Mouse (Mus musculus) E14TG2a.4 (cell line): Measurements from ENCODE around the gene BC048562.
A peak's percentile ranks its signal among the peaks of the same experiment; 100 is the strongest.

Experiments
- H3K27me3 ChIP-seq: 2 replicates; pipeline ENCODE4 v1.6.1; 2014; ENCODE audit warnings: low read length, control low read depth; ENCODE audit not compliant: insufficient read depth
- H3K36me3 ChIP-seq: 2 replicates; pipeline ENCODE4 v1.6.1; 2014; ENCODE audit warnings: low read length, control low read depth; ENCODE audit not compliant: insufficient read depth
- H3K4me1 ChIP-seq: replicated peaks from 2 replicates; pipeline ENCODE4 v1.6.1; 2014; ENCODE audit warnings: low read depth, low read length, control low read depth
- H3K4me3 ChIP-seq: replicated peaks from 2 replicates; pipeline ENCODE4 v1.5.1; 2014; ENCODE audit warnings: mild to moderate bottlenecking, low read length
- H3K9me3 ChIP-seq: 2 replicates; pipeline ENCODE4 v1.6.1; 2014; ENCODE audit warnings: low read length, control low read depth
- CTCF ChIP-seq: conservative IDR thresholded peaks from 2 replicates; pipeline ENCODE4 v1.5.1; 2014; ENCODE audit warnings: low read length
- NANOG ChIP-seq: IDR thresholded peaks from 2 replicates; pipeline ENCODE4 v1.6.1; 2014; ENCODE audit warnings: borderline replicate concordance, low read length, mixed read lengths
- POU5F1 ChIP-seq: IDR thresholded peaks from 2 replicates; pipeline ENCODE4 v1.6.1; 2014; ENCODE audit warnings: low read length, borderline replicate concordance

BC048562 gene

DNA sequence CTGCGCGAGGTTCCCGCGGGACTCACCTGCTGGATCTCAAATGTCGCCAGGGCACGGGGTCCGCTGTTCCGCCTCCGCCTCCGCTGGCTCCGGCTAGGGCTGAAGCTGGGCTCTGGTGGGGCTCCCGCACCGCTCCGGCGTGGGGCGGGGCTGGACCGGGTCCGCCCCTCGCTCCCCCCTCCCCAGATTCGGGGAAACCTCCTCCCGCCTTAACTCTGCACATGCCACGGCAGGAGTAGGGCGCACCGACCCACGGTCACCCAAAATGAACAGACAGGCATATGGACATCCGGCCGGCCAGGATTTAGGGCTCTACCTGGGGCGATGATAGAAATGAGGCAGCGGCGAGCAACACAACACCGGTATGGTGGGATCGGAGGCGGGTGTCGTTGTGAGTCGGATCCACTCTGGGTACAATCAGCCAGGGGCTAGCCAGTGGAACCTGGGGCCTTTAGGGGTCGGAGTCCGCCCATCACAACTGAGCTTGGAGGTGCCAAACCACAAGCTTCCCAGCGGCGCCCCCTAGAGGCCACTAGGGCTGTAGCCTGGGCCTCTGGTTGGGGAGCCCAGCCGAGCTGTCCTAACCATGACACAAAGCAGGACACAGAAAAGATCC lies 16.1 kb downstream of the BC048562 start:
- H3K36me3 ChIP-seq = no peaks in the 10 kb centered on the region
- H3K27me3 ChIP-seq = peaks cover 20% of the 10 kb centered on the region
- TF ChIP-seq POU5F1 (no peak), NANOG (no peak), CTCF (peak; percentile 95)
- H3K4me3 ChIP-seq = peak overlapping the region; percentile 83
- H3K9me3 ChIP-seq = no peaks in the 10 kb centered on the region
- peaks cover 76% of the 10 kb centered on the region for H3K4me1 ChIP-seq

DNA sequence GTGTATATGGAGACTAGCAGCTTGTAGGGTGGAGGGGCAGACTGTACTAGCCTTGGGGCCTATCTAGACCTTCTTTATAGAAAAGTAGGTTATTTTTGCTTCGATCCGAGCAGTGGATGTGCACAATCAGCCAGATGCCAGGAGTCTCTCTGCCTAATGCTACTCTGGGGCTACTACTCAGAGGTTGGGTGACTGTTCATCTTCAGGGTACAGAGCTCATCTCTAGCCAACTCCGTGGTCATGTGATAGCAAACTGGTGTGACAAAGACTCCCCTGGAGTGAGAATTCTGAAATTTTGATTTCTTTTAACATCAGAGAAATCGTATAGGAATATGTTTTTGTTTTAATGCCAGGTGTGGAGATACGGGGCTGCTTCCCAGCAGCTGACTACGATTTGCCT lies 16.6 kb downstream of the BC048562 start:
- peaks cover 18% of the 10 kb centered on the region for H3K27me3 ChIP-seq
- TF ChIP-seq CTCF (no peak), NANOG (no peak), POU5F1 (no peak)
- H3K4me1 ChIP-seq = peaks cover 79% of the 10 kb centered on the region
- no peaks in the 10 kb centered on the region for H3K36me3 ChIP-seq
- no peaks in the 10 kb centered on the region for H3K9me3 ChIP-seq
- H3K4me3 ChIP-seq = no peak overlapping the region

DNA sequence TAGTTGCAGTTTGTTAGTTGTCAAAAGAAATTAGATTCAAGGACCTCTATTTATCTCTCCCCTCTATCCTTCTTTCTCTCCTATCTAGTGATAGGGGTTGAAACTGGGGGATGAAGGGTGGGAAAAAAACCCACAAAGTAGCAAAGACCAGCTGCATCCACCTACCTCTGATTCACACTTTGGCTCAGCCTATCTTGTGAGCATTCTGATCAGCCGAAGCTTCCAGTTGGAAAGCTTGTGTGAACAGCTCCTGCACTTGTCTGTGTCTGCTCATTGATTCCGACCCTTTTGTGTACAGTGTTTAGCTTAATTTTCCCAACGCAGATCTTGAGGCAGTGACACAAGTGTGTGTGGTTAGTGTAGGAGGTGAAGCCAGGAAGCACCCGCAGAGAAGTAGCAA lies 17.2 kb downstream of the BC048562 start:
- TF ChIP-seq POU5F1 = no peak
- TF ChIP-seq NANOG = no peak
- TF ChIP-seq CTCF = no peak
- Histone ChIP-seq H3K36me3 (no peaks in the 10 kb centered on the region), H3K4me1 (peaks cover 74% of the 10 kb centered on the region), H3K4me3 (no peak overlapping the region), H3K9me3 (no peaks in the 10 kb centered on the region), H3K27me3 (peaks cover 18% of the 10 kb centered on the region)

DNA sequence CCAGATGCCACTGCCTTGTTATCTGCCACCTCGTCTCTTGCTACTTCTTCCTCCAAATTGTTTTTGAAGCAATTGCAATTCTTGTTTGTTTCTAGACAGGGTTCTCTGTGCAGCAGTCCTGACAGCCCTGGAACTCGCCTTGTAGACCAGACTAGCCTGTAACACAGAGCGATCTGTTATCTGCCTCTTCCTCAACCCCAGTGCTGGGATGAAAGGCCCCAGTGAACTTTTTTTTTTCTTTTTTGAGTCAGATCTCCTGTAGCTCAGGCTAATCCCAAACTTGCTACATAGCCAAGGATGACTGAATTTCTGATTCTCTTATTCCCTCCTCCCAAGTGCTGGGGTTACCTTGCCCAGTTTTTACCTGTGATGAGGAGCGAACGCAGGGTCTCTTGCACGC lies 18.1 kb downstream of the BC048562 start:
- H3K36me3 ChIP-seq = no peaks in the 10 kb centered on the region
- TF ChIP-seq CTCF (no peak), NANOG (no peak), POU5F1 (no peak)
- peaks cover 18% of the 10 kb centered on the region for H3K27me3 ChIP-seq
- H3K4me3 ChIP-seq = no peak overlapping the region
- peaks cover 67% of the 10 kb centered on the region for H3K4me1 ChIP-seq
- H3K9me3 ChIP-seq = no peaks in the 10 kb centered on the region

- Histone ChIP-seq H3K9me3 (no peaks in the 10 kb centered on the region), H3K4me3 (no peak overlapping the region), H3K36me3 (no peaks in the 10 kb centered on the region), H3K4me1 (peaks cover 61% of the 10 kb centered on the region), H3K27me3 (peaks cover 15% of the 10 kb centered on the region)
- TF ChIP-seq NANOG = no peak
- TF ChIP-seq CTCF = no peak
- no peak for TF ChIP-seq POU5F1
Observed at GRCm38 (mm10) chr9:108455747-108456571, 19.7 kb downstream of the BC048562 start.

DNA sequence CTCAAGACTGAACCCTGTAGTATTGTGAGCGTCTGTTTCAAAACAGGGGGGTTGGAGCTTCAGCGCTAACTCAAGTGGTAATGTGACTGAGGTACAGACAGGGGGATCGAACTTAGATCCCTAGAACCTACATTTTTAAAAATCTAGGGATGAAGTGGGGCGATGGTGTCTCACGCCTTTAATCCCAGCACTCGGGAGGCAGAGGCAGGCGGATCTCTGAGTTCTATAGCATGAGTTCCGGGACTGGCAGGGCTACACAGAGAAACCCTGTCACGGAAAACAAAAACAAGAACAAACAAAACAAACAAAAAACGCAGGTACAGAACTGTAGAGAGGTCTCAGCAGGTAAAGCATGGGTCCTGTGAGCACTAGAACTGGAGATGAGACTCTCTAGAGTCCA lies 20.7 kb downstream of the BC048562 start:
- TF ChIP-seq POU5F1 (no peak), NANOG (no peak), CTCF (no peak)
- Histone ChIP-seq H3K36me3 (peaks cover 5% of the 10 kb centered on the region; the same call in 1 of the 2 replicates), H3K4me1 (peaks cover 60% of the 10 kb centered on the region)

DNA sequence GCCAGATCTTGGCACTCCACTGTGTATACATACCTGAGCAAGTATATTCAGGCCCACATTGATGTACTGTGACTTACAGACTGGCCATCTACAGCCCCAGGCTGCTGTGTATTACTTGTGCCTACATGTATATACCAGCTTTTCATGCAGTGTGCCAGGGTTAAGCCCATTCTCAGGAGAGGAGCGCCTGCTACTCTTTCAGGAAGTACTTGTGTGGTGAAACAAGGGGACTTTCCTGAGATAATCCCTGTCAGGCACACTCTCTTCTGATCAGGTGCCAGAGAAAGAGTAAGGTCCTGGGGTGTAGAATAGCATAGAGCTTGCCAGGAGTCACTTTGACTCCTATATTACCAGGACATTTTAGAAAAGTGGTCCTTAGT lies 23.6 kb downstream of the BC048562 start:
- no peaks in the 10 kb centered on the region for H3K9me3 ChIP-seq
- peaks cover 32% of the 10 kb centered on the region for H3K36me3 ChIP-seq
- peak overlapping the region; percentile 97 for H3K4me3 ChIP-seq
- TF ChIP-seq NANOG = no peak
- no peak for TF ChIP-seq POU5F1
- no peak for TF ChIP-seq CTCF
- peaks cover 78% of the 10 kb centered on the region for H3K4me1 ChIP-seq
- H3K27me3 ChIP-seq = no peaks in the 10 kb centered on the region

More for the DNA sequence above, 20.7 kb downstream of the BC048562 start:
- Histone ChIP-seq H3K27me3 (peaks cover 5% of the 10 kb centered on the region), H3K4me3 (no peak overlapping the region), H3K9me3 (no peaks in the 10 kb centered on the region)

GRCm38 (mm10) chr9:108460319-108461178 lies 24.3 kb downstream of the BC048562 start, which contains the start of gene Ccdc71:
TSS of gene Ccdc71 (plus strand) at chr9:108460527.
- no peak for TF ChIP-seq CTCF
- no peak for TF ChIP-seq NANOG
- no peak for TF ChIP-seq POU5F1
- peaks cover 76% of the 10 kb centered on the region for H3K4me1 ChIP-seq
- H3K9me3 ChIP-seq = no peaks in the 10 kb centered on the region
- peaks cover 38% of the 10 kb centered on the region for H3K36me3 ChIP-seq
- H3K27me3 ChIP-seq = no peaks in the 10 kb centered on the region
- H3K4me3 ChIP-seq = peak within 1 kb of the TSS; percentile 97
